Mouse (Mus musculus) cerebellum, adult 9-11 months (tissue): Measurements from ENCODE around the gene Tubd1.

Experiments
- DNase-seq: peaks from one replicate; pipeline ENCODE4 v3.0.0; 2022

Tubd1 gene

GRCm38 (mm10) chr11:86602116-86602515 lies 57.3 kb downstream of the Tubd1 start:
- DNase-seq = no peak

- DNase-seq = no peak
Observed at GRCm38 (mm10) chr11:86603719-86604118, 58.9 kb downstream of the Tubd1 start.

GRCm38 (mm10) chr11:86604289-86604688 lies 59.5 kb downstream of the Tubd1 start:
- no peak for DNase-seq

GRCm38 (mm10) chr11:86604732-86605520 lies 60.1 kb downstream of the Tubd1 start:
- no peak for DNase-seq

GRCm38 (mm10) chr11:86606621-86607339 lies 62.0 kb downstream of the Tubd1 start:
- DNase-seq = no peak

GRCm38 (mm10) chr11:86607808-86608350 lies 63.1 kb downstream of the Tubd1 start:
- no peak for DNase-seq

GRCm38 (mm10) chr11:86610239-86610638 lies 65.4 kb downstream of the Tubd1 start:
- no peak for DNase-seq

GRCm38 (mm10) chr11:86611991-86612390 lies 67.2 kb downstream of the Tubd1 start:
- no peak for DNase-seq

- DNase-seq = no peak
Observed at GRCm38 (mm10) chr11:86614056-86614530, 69.3 kb downstream of the Tubd1 start.

GRCm38 (mm10) chr11:86614607-86615006 lies 69.8 kb downstream of the Tubd1 start:
- no peak for DNase-seq
